Mouse (Mus musculus) adrenal gland, postnatal 36 days (tissue): ENCODE data around the gene Kdm2a. TPM values are rescaled to one million over a fixed set of nuclear protein-coding genes. Genes with fewer than 3 reads are reported as not detected.

Source experiments
- DNase-seq, 2 experiments: peaks; one replicate each; pipeline ENCODE4 v3.0.0; 2021; ENCODE audit warnings: mixed read lengths in 1 of 2
- long read RNA-seq, 2 experiments: library from polyadenylated mRNA; stranded (forward); transcript quantifications; one replicate each; pipeline ENCODE4 v2.0.0; 2021; ENCODE audit warnings: borderline sequencing depth in 2 of 2
- total RNA-seq, 2 experiments: library from RNA; stranded (reverse); gene quantifications; 2 replicates each; pipeline ENCODE4 v1.2.3; 2021

The Kdm2a gene
- total RNA-seq = 100 to 1,000 TPM in 1 of 2 experiments, 10 to 100 TPM in 1; 86.7 to 107 TPM
- long read RNA-seq, experiment 1, partial matches to known transcripts = 4 of 14 reads
- long read RNA-seq, experiment 1, other reads (novel, unspliced or antisense) = 10 of 14 reads
- long read RNA-seq, experiment 2, partial matches to known transcripts = 2 of 9 reads
- long read RNA-seq, experiment 2, other reads (novel, unspliced or antisense) = 7 of 9 reads

- peak; percentile 51 to 72 for DNase-seq
These were observed at the start of gene Kdm2a for GRCm38 (mm10) chr19:4397798-4398629. Gene Kdm2a (minus strand): TSS chr19:4398285.

GRCm38 (mm10) chr19:4447445-4447844, 49.4 kb upstream of the Kdm2a start:
- no peak for DNase-seq

- no peak for DNase-seq
These were observed 48.8 kb upstream of the Kdm2a start for GRCm38 (mm10) chr19:4446661-4447420.

- peak; percentile 79 to 83 for DNase-seq
These were observed 44.3 kb upstream of the Kdm2a start for GRCm38 (mm10) chr19:4442408-4442807.

- DNase-seq = peak; percentile 32 to 58
These were observed 43.6 kb upstream of the Kdm2a start for GRCm38 (mm10) chr19:4441621-4442161.

- peak; percentile 51 to 60 for DNase-seq
These were observed 43.1 kb upstream of the Kdm2a start for GRCm38 (mm10) chr19:4441090-4441591.

- DNase-seq = peak; percentile 76 to 84
These were observed 42.1 kb upstream of the Kdm2a start for GRCm38 (mm10) chr19:4440222-4440621.

- peak; percentile 86 to 92 for DNase-seq
These were observed 41.2 kb upstream of the Kdm2a start, which contains the start of gene Rhod for GRCm38 (mm10) chr19:4439161-4439801. Gene Rhod (minus strand): TSS chr19:4439432.

- no peak for DNase-seq
These were observed 40.7 kb upstream of the Kdm2a start for GRCm38 (mm10) chr19:4438791-4439160.

- DNase-seq = no peak
These were observed 39.8 kb upstream of the Kdm2a start for GRCm38 (mm10) chr19:4437886-4438285.

GRCm38 (mm10) chr19:4436254-4436653, 38.2 kb upstream of the Kdm2a start:
- DNase-seq = peak in 1 of 2 experiments; percentile 51

- DNase-seq = peak in 1 of 2 experiments; percentile 27
These were observed 36.9 kb upstream of the Kdm2a start for GRCm38 (mm10) chr19:4434999-4435398.

GRCm38 (mm10) chr19:4433756-4434155, 35.7 kb upstream of the Kdm2a start:
- DNase-seq = no peak

- DNase-seq = peak; percentile 53 to 62
These were observed 32.1 kb upstream of the Kdm2a start for GRCm38 (mm10) chr19:4430091-4430620.

GRCm38 (mm10) chr19:4425610-4426366, 27.7 kb upstream of the Kdm2a start:
- DNase-seq = peak; percentile 35 to 62

GRCm38 (mm10) chr19:4423021-4423420, 24.9 kb upstream of the Kdm2a start:
- DNase-seq = no peak

GRCm38 (mm10) chr19:4422581-4422980, 24.5 kb upstream of the Kdm2a start:
- no peak for DNase-seq

- DNase-seq = peak; percentile 11 to 30
These were observed 22.2 kb upstream of the Kdm2a start for GRCm38 (mm10) chr19:4420153-4420910.

GRCm38 (mm10) chr19:4419711-4420110, 21.6 kb upstream of the Kdm2a start:
- peak in 1 of 2 experiments; percentile 36 for DNase-seq

GRCm38 (mm10) chr19:4417713-4418112, 19.6 kb upstream of the Kdm2a start:
- DNase-seq = no peak
